Mouse (Mus musculus) A20 (cell line): ENCODE measurements around the gene Rhob.

Experiments used
- DNase-seq: peaks from one replicate; pipeline ENCODE4 v3.0.0-alpha.2; 2011; ENCODE audit warnings: low read depth, low spot score

Gene Rhob

DNA sequence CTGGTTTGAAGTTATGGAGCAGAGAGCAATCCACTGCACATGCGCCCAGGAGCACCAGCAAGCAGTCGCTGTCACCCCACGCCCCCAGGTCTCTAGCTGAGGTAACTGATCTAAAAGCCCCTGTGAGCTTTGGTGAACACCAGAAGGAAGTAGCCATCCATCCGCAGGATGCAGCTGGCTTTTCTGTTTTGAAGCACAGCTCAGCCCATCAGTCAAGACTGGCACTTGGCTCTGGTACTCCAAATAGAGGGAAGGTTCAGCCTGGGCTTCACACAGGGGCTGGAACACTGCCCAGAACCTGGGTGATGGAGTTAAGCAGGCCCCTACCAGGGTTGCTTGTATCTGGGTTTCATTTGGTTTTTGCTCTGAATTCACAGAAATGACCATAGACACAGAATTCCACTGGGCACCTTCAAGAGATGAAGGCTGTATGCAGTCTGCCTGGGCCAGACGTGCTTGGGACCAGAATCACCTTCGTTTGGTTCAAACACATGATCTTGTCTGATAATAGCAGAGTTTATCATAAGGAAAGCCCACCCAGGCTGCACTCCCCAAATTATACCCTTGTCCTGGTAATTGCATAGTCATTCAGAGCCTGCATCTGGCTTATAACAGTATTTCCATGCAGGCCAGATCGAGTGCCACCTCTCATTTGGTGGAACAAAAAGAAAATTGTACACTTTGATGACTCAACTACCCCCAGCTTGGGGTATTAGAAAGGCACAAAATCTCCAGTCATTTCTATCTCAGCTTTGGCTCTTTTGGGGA, 27.0 kb downstream of the Rhob start:
- peak; percentile 9 for DNase-seq

DNA sequence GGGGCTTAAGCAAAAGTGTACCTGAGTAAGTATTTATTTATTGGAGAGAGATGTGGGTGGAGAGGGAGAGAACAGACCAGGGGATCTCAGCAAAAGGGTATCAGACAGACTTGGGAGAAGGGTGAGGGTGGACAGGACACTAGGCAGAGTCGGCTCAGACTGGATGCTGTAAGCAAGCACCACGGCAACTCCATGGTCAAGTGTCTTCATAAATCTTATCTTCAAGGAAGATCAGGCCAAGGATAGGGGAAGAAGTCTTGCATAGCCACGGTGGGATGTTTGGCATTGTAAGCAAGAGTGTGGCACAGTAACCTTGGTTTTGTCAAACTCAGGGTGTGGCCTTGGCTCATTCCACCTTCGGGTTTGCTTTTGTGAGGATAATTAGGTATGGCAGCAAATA, 27.8 kb downstream of the Rhob start:
- no peak for DNase-seq

DNA sequence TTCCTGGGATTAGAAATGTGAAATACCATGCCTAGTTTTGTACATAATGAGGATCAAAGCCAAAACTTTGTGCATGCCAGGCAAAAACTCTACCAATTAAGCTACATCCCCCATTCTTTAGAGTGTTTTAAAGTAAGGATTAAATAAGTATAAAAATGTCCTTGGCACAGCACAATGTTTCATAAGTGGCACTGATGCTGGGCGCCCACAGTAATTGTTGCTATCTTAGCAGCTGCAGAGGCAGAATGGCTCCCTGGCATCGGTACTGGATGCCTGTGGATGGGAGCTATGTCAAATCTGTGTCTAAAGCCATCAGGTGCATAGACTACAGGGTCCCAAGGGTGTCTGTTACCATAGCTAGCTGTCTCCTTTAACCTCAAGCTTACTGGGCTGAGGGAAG, 28.8 kb downstream of the Rhob start:
- no peak for DNase-seq

GRCm38 (mm10) chr12:8469742-8470494, 29.9 kb downstream of the Rhob start:
- DNase-seq: no peak

DNA sequence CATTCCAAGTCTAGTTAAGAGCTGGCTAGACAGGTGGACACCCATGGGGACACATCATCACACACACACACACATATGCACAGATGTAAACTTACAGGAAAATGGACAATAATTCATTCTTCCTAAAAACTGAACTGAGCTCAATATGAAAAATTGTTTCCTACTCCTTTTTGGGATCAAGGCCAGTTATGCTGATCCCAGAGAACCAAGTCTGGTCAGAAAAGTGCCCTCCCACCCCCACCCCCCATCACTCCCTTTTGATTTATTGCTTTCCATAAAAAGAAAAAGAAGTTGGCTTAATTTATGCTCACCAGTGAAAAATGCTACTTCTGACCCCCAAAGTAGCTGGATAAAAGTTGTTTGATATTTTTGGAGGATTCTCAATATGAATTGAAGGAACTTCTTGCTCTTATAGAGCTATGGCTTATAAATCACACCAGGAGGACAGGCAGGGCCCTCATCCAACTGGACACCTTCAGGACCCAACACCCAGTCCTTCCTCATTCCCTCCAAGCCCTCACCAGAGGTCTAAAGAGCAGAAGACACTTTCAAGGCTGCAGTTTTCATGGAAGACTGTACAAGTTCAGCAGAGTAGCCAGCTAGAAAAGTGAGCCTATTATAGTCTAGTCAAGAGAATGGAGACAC, 31.5 kb downstream of the Rhob start:
- no peak for DNase-seq

DNA sequence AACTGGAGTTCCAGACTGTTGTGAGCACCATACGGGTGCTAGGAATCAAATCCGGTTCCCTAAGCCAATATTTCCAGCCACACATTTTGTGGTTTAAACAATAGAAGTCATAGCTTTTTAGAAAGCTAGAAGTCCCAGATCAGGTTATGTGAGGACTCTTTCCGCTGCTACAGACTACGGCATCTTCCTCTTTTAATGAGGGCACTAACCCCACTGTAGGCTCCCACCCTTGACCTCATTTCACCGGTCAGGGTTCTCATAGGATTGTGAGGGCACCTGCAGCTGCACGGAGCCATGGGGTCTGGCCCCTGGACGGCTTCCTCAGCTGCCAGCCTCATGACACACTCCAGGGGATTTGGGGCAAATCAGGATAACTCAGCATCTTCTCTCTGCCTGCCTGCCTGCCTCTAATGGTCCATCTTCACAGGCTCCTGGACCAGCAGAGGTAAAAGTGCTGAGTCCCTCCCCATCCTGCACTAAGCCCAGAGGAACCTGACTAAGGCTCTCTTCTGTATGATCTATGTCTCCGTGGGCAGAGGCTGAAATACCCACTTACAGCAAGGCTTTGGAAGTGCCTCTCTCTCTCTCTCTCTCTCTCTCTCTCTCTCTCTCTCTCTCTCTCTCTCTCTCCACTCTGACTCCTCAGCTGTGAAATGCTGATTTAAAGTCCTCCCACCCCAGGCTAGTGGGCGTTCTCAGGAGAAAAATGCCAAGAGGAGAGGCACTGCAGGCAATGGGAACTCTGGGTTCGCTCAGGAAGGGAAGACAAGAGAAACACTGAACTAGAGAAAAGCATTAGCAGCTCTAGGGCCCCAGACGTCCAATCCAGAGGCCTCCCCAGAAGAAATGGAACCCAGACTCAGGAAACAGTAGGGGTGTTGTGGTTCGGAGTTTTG, 32.5 kb downstream of the Rhob start:
- DNase-seq: no peak

GRCm38 (mm10) chr12:8465680-8466079, 34.1 kb downstream of the Rhob start:
- no peak for DNase-seq

DNA sequence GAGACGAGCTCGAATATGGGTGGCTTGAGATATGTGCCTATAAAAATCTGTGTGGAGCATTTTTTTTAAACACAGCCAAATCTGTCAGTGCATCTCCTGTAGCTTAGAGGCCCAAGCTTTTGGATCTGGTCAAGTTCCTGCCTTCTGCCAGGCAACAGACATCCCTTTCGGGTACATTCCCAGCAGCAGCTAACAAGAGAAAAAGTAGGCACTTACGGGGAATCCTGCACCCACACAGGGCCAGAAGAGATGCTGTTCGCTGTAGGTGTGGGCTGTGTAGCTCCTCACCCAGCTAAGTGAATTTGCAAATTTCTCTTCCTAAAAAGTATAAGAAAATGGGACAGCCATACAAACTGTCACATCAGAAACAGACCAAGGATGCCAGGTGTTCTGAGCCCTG, 34.8 kb downstream of the Rhob start:
- DNase-seq: no peak

- no peak for DNase-seq
Measured at GRCm38 (mm10) chr12:8463599-8464160, 36.1 kb downstream of the Rhob start.

DNA sequence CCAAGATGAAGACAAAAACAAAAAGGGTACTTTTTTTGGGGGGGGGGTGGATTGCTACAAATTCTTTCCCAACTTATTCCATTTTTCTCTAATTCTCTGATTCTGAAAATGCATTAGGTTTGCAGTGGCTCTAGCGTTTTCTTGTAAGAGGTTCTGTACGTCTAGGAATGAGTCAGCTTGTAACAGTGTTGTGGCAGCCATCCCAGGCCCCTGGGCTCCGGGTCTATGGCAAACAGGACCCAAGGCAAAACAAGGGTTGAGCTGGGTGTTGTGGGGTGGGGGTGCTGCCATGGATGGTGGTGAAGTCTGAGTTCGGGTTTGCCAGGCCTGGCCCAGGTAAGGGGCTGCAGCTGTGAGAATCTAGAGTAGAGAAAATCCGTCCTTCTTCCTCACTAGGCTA, 37.3 kb downstream of the Rhob start:
- DNase-seq: no peak

DNA sequence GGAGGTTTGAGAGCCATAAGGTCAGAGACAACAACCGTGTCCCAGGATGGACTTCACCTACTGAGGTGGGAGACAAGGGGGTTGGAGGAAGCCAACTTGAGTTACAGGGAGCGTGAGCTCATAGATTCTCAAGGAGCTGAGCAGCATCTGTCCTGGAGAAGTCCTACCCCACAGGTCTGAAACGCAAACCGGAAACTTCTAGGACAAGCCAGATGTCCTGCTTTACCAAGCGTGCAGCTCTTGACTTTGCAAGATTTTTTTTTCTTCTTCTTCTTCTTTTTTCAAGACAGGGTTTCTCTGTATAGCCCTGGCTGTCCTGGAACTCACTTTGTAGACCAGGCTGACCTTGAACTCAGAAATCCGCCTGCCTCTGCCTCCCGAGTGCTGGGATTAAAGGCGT, 38.2 kb downstream of the Rhob start:
- DNase-seq: peak; percentile 61

GRCm38 (mm10) chr12:8458400-8458799, 41.4 kb downstream of the Rhob start:
- DNase-seq: no peak

GRCm38 (mm10) chr12:8457052-8457451, 42.8 kb downstream of the Rhob start:
- DNase-seq: no peak

GRCm38 (mm10) chr12:8455046-8455445, 44.8 kb downstream of the Rhob start:
- DNase-seq: no peak

- no peak for DNase-seq
Measured at GRCm38 (mm10) chr12:8454487-8454886, 45.3 kb downstream of the Rhob start.

- DNase-seq: no peak
Measured at GRCm38 (mm10) chr12:8452766-8453621, 46.8 kb downstream of the Rhob start.

GRCm38 (mm10) chr12:8451571-8452485, 48.0 kb downstream of the Rhob start:
- DNase-seq: no peak

- DNase-seq: no peak
Measured at GRCm38 (mm10) chr12:8450639-8451038, 49.2 kb downstream of the Rhob start.

DNA sequence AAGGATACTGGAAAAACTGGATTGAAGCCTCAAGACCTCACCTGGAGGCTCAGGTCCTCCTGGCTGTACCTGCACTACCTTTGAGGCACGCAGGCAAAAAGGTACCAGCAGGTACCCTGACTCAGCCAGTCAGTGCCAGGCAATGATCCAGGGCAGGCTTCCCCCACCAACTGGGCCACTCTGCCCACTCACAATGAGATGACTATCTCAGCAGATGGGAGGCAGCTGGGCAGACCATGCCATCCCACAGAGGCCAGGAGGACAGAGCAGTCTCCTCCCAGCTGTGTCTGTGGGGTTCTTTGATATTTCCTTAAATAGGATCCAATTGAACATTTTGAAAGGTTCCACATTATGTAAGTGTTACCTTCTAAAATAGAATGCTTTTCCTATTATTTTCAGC, 49.8 kb downstream of the Rhob start:
- no peak for DNase-seq
